Mouse (Mus musculus): Measurements from ENCODE around the gene Pigyl. TPM values are rescaled to one million over a fixed set of nuclear protein-coding genes. Genes with fewer than 3 reads are reported as not detected.
"Not testable (repeated sequence)": the region's sequence is repeated elsewhere in the genome, so short reads cannot be mapped to it uniquely, and the experiment has no call there.

The Pigyl gene
- total RNA-seq, 2 experiments from 2014 or later: 46.4 to 54.9 TPM

GRCm38 (mm10) chr9:22138480-22138879 is 18.2 kb upstream of the Pigyl start:
- DNase-seq: peak; percentile 47

- DNase-seq: no peak
These were observed 16.9 kb upstream of the Pigyl start for GRCm38 (mm10) chr9:22139746-22140145.

- peak; percentile 94 for DNase-seq
These were observed 13.3 kb upstream of the Pigyl start for GRCm38 (mm10) chr9:22143108-22144037.

GRCm38 (mm10) chr9:22144304-22144965 is 12.2 kb upstream of the Pigyl start:
- no peak for DNase-seq

GRCm38 (mm10) chr9:22149426-22150248 is 7.0 kb upstream of the Pigyl start:
- no peak for DNase-seq

- not testable (repeated sequence) for DNase-seq
These were observed 6.4 kb upstream of the Pigyl start for GRCm38 (mm10) chr9:22150249-22150693.

GRCm38 (mm10) chr9:22150946-22151345 is 5.7 kb upstream of the Pigyl start:
- DNase-seq: no peak

- DNase-seq: no peak
These were observed 2.8 kb upstream of the Pigyl start for GRCm38 (mm10) chr9:22153810-22154209.

- peak; percentile 80 for DNase-seq
These were observed 1.0 kb upstream of the Pigyl start for GRCm38 (mm10) chr9:22155614-22156013.

- no peak for DNase-seq
These were observed 1.0 kb downstream of the Pigyl start for GRCm38 (mm10) chr9:22157516-22158265.

- DNase-seq: no peak
These were observed 4.7 kb downstream of the Pigyl start for GRCm38 (mm10) chr9:22161299-22161698.

- no peak for DNase-seq
These were observed 5.7 kb downstream of the Pigyl start for GRCm38 (mm10) chr9:22162305-22162704.

- no peak for DNase-seq
These were observed 6.3 kb downstream of the Pigyl start for GRCm38 (mm10) chr9:22162912-22163311.

GRCm38 (mm10) chr9:22164711-22165668 is 8.3 kb downstream of the Pigyl start:
- DNase-seq: peak; percentile 65

- DNase-seq: no peak
These were observed 9.3 kb downstream of the Pigyl start for GRCm38 (mm10) chr9:22165964-22166363.

- DNase-seq: no peak
These were observed 10.0 kb downstream of the Pigyl start for GRCm38 (mm10) chr9:22166686-22167085.

- no peak for DNase-seq
These were observed 11.1 kb downstream of the Pigyl start for GRCm38 (mm10) chr9:22167751-22168150.

GRCm38 (mm10) chr9:22169327-22169726 is 12.7 kb downstream of the Pigyl start:
- DNase-seq: no peak

- DNase-seq: no peak
These were observed 15.7 kb downstream of the Pigyl start for GRCm38 (mm10) chr9:22172318-22172717.

GRCm38 (mm10) chr9:22188025-22188611 is 31.5 kb downstream of the Pigyl start, which contains the start of gene Zfp872:
Gene Zfp872 (plus strand): TSS chr9:22188090.
- DNase-seq: peak; percentile 79

Measured in adrenal gland, postnatal 10 days (tissue).